Mouse (Mus musculus) ES-Bruce4 (cell line): ENCODE measurements around the gene Gstp3.

ENCODE experiments used
- CTCF ChIP-seq: IDR thresholded peaks from one replicate; pipeline ENCODE4 v1.8.1; 2011; ENCODE audit warnings: low read depth, low read length
- EP300 ChIP-seq: IDR thresholded peaks from 2 replicates; pipeline ENCODE4 v1.6.1; 2011; ENCODE audit warnings: low read depth, low read length; ENCODE audit not compliant: insufficient read depth
- POLR2A ChIP-seq: IDR thresholded peaks from one replicate; pipeline ENCODE4 v1.8.1; 2011; ENCODE audit warnings: low read length; ENCODE audit not compliant: insufficient read depth

- TF ChIP-seq CTCF: no peak
- TF ChIP-seq POLR2A: no peak
- TF ChIP-seq EP300: no peak
These were observed 39.1 kb upstream of the Gstp3 start for GRCm38 (mm10) chr19:4098426-4098825.
